Mouse (Mus musculus) Patski (cell line): Measurements from ENCODE around the gene Pde11a. TPM values are rescaled to one million over a fixed set of nuclear protein-coding genes. Genes with fewer than 3 reads are reported as not detected.
A peak's percentile ranks its signal among the peaks of the same experiment; 100 is the strongest.

ENCODE experiments used
- ATAC-seq: fragments of 100-300 bp; one replicate; pipeline ENCODE4 v1.8.0; 2021
- CTCF ChIA-PET: fragments of 350-600 bp; sonication (Branson Sonifier 250); formaldehyde crosslinking; loops from one replicate; lab custom pipeline; 2022; ENCODE audit warnings: inconsistent platforms; lab: Charles Lee
- POLR2A ChIA-PET: fragments of 350-600 bp; sonication (Branson Sonifier 250); formaldehyde crosslinking; loops from one replicate; lab custom pipeline; 2022; ENCODE audit warnings: antibody characterized with exemption, inconsistent platforms; lab: Charles Lee
- DNase-seq: peaks from one replicate; pipeline ENCODE4 v3.0.0-alpha.2; 2011; ENCODE audit warnings: low read depth, low spot score
- H3K27me3 ChIP-seq: fragments of 371-371 bp; one replicate; pipeline ENCODE4 v1.5.1; 2021
- CTCF ChIP-seq: fragments of 100-300 bp; IDR thresholded peaks from one replicate; pipeline ENCODE4 v1.5.1; 2021
- in situ Hi-C: fragments of 300-500 bp; cut with MboI; formaldehyde crosslinking; loops from 3 replicates; pipeline ENCODE4 v1.11.1; 2018; ENCODE audit warnings: low pct_unique_long_range_greater_than_20kb, mixed read lengths
- polyA plus RNA-seq: library from polyadenylated mRNA; unstranded; gene quantifications from one replicate; pipeline ENCODE4 v1.2.3, GENCODE M21; 2021

The Pde11a gene
- polyA plus RNA-seq, 1 experiment from 2014 or later: 0.04 TPM

DNA sequence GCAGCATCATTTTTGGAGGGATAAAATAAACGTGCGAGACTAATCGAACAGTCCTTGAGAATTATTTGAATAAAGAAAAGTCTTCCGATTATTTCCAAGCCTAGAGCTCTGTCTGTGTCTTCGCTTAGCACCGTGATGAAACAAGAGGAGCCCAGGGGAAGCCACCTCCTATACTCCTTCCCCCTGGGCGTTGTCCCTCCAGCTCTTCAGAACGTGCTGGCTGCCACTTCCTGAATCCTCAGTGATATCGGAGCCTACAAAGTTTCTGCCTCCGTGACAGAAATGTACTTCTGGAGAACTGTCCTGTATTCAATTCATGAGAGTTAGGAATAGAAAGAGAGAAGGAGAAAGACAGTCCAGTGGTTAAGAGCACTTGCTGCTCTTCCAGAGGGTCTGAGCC lies 74.3 kb downstream of the Pde11a start:
- ChIA-PET POLR2A (no interaction called here), CTCF (interaction anchor here (1.0 kb wide), 1 partner anchor 23 kb away, joined by 3 read pairs; no protein-coding TSS in a partner anchor)
- no peak for TF ChIP-seq CTCF
- DNase-seq (no peak), ATAC-seq (no peak)
- in situ Hi-C loops: loop anchor here (25.0 kb wide), 1 partner anchor 348 kb away; no protein-coding TSS in a partner anchor
- H3K27me3 ChIP-seq: peaks cover 14% of the 10 kb centered on the region

DNA sequence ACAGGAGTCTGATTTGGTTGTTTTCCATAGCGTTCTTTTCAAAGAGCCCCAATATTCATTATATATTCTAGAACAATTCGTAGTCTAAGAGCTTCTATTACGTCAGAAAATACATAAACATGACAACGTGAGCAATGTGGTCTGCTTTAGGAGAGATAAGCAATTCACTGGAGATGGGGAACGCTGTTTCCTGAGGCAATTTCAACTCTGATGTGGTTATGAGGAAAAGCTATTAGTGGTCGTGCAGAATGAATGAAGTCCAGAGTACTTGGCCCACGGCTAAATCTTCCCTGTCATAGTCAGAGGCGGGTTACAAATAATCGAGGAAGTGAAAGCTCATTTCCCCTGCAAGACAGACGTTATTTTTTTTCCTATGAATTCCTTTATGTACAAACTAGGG lies 75.9 kb downstream of the Pde11a start:
- in situ Hi-C loops: loop anchor here (25.0 kb wide), 1 partner anchor 350 kb away; no protein-coding TSS in a partner anchor
- DNase-seq: no peak
- no peak for ATAC-seq
- POLR2A ChIA-PET: no interaction called here
- H3K27me3 ChIP-seq: peaks cover 18% of the 10 kb centered on the region
- CTCF ChIA-PET: interaction anchor here (1.4 kb wide), 1 partner anchor 23 kb away, joined by 3 read pairs; no protein-coding TSS in a partner anchor
- TF ChIP-seq CTCF: no peak

DNA sequence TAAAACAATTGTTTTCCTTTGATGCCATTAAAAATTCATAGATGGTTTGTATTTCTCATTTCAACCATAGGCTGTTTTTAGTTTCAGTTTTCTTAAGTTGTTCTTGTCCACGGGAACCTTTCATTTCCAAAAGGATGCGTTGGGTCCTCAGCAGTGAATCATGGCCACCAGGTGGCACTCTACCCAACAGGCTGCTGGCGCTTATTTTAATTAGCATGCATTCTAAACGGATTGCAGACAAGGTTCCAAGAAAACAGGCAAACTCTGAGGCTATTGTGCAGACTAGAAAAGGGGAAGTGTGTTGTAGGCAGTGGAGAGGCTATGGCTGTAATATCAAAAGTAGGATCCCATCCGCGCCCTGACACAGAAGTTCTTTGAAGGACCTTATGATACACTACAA lies 83.7 kb downstream of the Pde11a start:
- POLR2A ChIA-PET: no interaction called here
- ATAC-seq: peak; percentile 72

DNA sequence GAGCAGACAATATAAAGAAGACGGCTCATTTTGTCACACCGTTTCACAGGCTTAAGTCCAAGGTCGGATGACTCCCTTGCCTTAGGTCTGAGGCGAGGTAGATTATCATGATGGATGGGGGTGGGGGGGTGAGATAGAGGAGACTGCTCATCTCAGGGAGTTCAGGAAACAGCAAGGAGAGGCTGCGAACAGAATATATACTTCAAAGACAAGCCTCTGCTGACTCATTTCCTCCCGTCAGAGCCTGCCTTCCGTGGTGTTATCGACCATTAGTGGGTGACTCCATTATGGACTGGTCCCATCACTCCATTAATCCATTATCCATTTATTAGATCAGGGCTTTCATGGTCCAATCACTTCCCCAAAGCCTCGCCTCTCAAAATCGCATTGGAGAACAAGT lies 87.2 kb downstream of the Pde11a start:
- no peak for DNase-seq
- ChIA-PET CTCF (interaction anchor here (1.4 kb wide), 1 partner anchor 116 kb away, joined by 4 read pairs; no protein-coding TSS in a partner anchor), POLR2A (no interaction called here)
- in situ Hi-C loops: loop anchor here (5.0 to 25.0 kb wide), 2 partner anchors 111 to 361 kb away; partner anchors contain the start of gene Cyct
- ATAC-seq: no peak
- peaks cover 15% of the 10 kb centered on the region for H3K27me3 ChIP-seq
- TF ChIP-seq CTCF: no peak

More for the DNA sequence above, 83.7 kb downstream of the Pde11a start:
- H3K27me3 ChIP-seq: peaks cover 17% of the 10 kb centered on the region
- CTCF ChIA-PET: no interaction called here
- in situ Hi-C loops: loop anchor here (5.0 to 25.0 kb wide), 2 partner anchors 107 to 357 kb away; partner anchors contain the start of gene Cyct
- no peak for DNase-seq
- peak; percentile 90 for TF ChIP-seq CTCF

DNA sequence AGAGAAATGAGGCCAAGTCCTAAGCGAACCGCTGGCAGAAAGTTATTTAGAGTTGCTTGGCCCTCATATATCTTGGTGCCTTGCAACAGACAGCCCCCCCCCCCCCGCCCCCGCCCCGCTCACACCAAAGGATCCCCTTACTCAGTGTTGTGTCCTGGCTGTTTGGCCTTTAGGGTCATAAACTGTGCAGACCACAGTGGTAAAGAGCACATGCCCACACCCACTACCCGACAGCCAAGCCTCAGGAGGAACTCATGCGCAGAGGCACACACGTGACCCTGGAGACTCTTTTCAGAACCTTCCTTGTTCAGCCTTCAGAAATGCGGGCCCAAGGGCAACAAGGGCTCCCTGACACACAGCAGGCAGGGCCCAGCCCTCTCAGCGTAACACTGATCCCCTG lies 90.3 kb downstream of the Pde11a start:
- ChIA-PET POLR2A (no interaction called here), CTCF (no interaction called here)
- no peak for TF ChIP-seq CTCF
- in situ Hi-C loops: no loop called here
- peaks cover 20% of the 10 kb centered on the region for H3K27me3 ChIP-seq
- ATAC-seq (no peak), DNase-seq (no peak)

DNA sequence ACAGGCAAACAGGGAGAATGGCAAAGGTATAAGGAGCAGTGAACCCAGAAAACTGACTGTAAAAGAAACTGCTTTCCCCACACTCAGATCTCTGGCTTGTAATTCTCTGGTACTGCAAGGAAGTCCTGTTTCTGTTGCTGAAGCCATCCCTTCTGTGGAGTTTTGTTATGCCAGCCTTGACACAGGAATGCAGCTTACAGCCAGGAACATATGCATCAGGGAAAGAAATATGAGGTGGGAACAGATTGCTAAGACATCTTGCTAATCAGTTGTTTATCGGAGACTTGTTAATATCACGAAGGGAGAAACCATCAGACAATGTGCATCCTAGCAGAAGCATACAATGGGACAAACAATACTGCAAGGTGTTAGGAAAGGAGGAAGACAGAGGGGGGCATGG lies 99.4 kb downstream of the Pde11a start:
- ChIA-PET CTCF (no interaction called here), POLR2A (no interaction called here)
- DNase-seq: no peak
- in situ Hi-C loops: no loop called here
- no peak for TF ChIP-seq CTCF
- no peak for ATAC-seq
- peaks cover 32% of the 10 kb centered on the region for H3K27me3 ChIP-seq

DNA sequence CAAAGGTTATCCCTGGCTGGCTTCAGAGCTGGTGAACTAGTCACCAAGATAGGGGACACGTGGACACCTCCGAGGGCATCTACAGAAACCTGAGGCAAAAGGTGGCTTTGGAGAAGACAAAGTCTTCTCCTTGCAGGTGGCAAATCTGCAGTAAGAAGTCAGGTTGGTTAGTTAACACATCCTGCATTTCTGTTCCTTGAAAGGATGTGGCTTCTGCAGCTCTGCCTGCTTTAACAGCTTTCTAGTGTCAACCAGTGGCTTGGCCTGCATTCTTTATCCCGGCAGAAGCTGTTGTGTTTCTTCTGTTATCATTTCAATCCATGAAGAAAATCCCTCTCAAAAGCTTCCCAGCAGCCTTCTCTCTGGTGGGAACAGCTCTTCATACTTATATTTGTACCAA lies 100.1 kb downstream of the Pde11a start:
- no peak for TF ChIP-seq CTCF
- CTCF ChIA-PET: no interaction called here

DNA sequence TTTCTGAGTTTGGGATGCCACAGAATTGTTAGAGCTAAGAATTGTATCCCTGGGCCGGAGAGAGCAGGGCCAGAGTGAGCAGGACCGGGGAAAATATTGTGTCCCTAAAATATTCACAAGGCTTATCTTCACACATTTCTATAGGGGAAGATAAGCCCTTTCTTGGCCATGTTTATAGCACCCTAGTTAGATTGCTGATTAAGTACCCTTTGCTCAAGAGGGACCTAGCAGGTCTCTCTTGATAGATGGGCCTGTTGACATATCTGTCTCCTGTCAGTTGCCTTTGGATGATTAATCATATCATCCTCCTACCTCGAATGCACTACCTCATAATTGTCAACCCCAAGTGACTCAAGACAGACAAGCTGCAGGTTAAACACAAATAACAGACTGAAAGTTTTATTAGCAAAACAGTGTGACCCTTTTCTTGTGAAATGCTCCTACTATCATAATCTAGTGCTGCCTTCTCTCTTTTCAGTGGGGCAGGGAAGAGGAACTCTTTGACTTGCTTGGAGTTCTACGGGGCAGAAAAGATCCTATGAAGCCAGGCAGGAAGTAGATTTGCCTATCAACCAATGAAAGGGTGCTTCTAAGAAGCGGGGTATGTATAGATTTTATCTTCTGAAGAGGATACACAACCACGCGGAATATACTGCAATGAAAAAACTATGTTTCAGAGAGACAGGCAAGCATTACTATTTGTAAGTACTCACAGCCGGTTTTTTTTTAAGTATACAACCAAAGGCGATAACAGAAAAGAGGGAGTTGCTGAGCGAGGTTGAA lies 100.7 kb downstream of the Pde11a start:
- no peak for DNase-seq
- ATAC-seq: no peak
- POLR2A ChIA-PET: no interaction called here
- CTCF ChIA-PET: no interaction called here
- TF ChIP-seq CTCF: no peak
- in situ Hi-C loops: no loop called here
- peaks cover 39% of the 10 kb centered on the region for H3K27me3 ChIP-seq

More for the DNA sequence above, 100.1 kb downstream of the Pde11a start:
- in situ Hi-C loops: no loop called here
- no peak for ATAC-seq
- peaks cover 33% of the 10 kb centered on the region for H3K27me3 ChIP-seq
- POLR2A ChIA-PET: no interaction called here
- no peak for DNase-seq

DNA sequence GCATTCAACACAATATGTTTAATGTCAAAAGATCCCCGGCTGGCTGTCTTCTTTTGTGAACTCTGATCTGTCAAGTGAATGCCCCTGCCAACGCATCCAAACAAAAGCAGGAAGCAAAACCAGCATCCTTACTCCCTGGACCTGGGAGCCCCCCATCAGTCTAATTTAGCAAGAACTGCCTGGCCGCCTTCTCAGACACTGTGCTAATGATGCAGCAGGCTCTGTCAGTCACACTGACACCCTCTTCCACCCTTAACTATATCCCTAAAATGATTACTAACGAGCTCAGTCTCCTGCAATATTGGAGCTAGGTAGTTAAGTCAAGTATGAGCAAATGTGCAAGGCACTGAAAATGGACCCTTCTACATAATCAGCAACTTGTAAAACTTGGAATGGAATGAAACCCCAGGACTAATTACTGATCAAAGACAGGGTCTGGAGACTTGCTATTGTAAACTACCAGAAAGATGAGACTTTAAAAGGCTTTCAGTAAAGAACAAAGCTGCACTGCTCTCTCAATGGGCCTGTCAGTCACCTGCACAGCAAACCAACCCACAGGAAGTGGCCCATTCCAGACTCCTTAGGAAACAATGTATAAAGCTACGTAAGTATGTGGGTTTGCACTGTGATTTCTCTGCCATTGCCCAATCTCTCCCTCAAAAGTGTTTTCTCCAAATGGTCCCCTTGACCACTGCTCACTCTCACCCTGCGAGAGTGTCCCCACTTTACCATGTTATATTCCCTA lies 118.0 kb downstream of the Pde11a start:
- TF ChIP-seq CTCF: no peak
- in situ Hi-C loops: no loop called here
- H3K27me3 ChIP-seq: peaks cover 16% of the 10 kb centered on the region
- ATAC-seq (no peak), DNase-seq (no peak)
- CTCF ChIA-PET: interaction anchor here (0.9 kb wide), 1 partner anchor 10 kb away, joined by 3 read pairs; no protein-coding TSS in a partner anchor
- POLR2A ChIA-PET: no interaction called here

DNA sequence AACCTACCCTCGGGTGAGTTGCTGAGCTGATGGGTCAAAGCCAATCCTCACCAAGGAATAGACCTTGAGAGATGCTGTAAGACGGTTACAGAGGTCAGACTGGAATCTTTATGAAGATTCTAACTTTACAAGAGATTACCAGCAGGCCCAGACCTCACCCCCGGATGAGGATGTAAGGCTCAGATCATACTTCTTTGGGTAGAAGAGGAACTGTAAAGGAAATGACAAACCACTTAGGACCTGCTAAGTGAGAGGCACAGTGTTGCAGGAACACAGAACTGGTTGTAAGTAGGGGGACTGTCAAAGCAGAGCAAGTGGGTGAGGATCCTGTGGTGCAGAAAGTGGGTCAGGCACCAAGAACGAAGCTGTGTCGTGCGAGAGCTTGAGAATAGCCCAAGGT lies 119.0 kb downstream of the Pde11a start:
- POLR2A ChIA-PET: no interaction called here
- ATAC-seq (no peak), DNase-seq (no peak)
- CTCF ChIA-PET: no interaction called here
- TF ChIP-seq CTCF: no peak
- H3K27me3 ChIP-seq: peaks cover 15% of the 10 kb centered on the region
- in situ Hi-C loops: no loop called here
